Mouse (Mus musculus) right cerebral cortex, postnatal 36 days (tissue): ENCODE data around the gene Hist2h3c2.
"Not testable (repeated sequence)": the region's sequence is repeated elsewhere in the genome, so short reads cannot be mapped to it uniquely, and the experiment has no call there.

ENCODE experiments used
- DNase-seq, 2 experiments: peaks; one replicate each; pipeline ENCODE4 v3.0.0; 2022; ENCODE audit warnings: low spot score in 2 of 2, mixed read lengths in 1 of 2

Hist2h3c2 gene

GRCm38 (mm10) chr3:96236834-96237334, 2.0 kb downstream of the Hist2h3c2 start:
- no peak for DNase-seq

GRCm38 (mm10) chr3:96235836-96236235, 3.1 kb downstream of the Hist2h3c2 start:
- no peak for DNase-seq

- no peak for DNase-seq
These were observed 4.0 kb downstream of the Hist2h3c2 start for GRCm38 (mm10) chr3:96234914-96235313.

DNA sequence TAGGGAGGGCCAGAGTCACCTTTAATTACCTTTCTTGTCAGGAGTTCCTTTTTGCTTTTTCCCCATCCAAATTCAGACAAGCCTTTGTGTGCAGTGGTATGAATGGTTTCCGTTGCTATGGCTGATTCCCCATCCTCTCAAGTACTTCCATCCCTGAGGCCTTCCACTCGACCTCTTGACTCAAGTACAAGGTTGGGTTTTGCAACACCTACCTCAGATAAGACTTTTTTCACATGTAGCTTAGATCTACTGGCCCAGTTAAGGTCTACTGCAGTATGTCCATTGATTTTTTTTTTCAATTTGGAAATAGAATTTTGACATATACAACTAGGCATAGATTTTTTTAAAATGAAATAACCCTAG, 7.2 kb downstream of the Hist2h3c2 start:
- DNase-seq: no peak

DNA sequence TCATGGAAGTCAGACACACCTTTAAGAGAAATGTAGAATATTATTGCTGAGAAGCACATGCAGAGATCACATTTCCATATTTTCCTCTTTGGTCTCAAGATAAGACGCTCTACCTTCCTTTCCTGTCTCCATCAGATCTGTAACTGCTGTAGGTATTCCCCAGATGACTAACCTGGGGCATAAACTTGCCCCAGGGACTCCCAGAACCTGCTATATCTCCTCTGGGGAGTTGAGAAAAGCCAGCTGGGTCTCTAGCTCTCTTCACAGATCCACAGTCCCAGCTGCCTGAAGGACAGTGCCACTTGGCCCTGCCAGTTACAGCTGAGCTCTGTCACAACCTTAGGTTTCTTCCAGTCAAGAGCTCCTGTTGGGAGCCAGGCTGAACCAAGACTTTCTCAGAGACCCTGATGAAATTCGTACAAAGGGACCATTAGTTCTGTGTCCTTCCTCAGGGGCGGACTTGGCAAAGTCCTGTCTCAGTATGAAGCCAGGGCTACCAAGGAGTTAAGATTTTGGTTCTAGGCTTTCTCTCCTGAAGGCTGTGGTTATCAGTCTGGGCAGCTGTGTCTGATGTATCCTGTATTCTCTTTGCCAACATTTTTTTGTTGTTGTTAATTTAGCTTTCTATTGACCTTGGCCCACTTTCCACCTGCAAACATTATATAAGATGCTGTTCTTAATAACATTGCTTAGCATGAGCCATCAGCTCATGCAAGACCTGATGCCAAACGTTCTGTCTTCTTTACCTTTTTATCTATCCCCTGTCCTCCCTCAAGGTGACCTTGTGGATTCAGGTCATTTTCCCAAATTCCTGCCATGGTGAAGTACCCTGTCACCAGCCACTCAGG, 7.8 kb downstream of the Hist2h3c2 start:
- no peak for DNase-seq

GRCm38 (mm10) chr3:96230404-96230803, 8.5 kb downstream of the Hist2h3c2 start:
- DNase-seq: no peak

- no peak for DNase-seq
These were observed 10.1 kb downstream of the Hist2h3c2 start for GRCm38 (mm10) chr3:96228828-96229227.

GRCm38 (mm10) chr3:96226695-96227648, 12.0 kb downstream of the Hist2h3c2 start:
- DNase-seq: no peak

DNA sequence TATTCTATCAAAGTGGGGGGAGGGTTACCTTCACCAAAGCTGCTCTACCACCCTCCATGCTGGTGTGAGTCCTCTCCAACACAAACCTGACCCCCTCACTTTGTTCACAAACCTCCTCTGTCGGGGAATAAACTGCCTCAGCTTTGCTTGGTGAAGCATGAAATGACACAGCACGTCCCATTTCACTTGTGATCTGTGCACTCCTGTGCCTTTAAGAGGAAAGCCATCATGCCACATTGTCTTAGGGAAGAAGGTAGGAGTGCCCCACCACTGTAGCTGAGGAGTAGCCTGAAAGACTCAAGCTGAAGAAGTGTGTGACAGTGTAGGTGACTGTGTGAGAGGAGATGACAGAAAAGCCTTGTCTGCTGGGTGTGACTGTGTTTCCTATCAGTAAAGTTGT, 13.5 kb downstream of the Hist2h3c2 start:
- DNase-seq: no peak

- no peak for DNase-seq
These were observed 16.2 kb downstream of the Hist2h3c2 start for GRCm38 (mm10) chr3:96222774-96223173.

GRCm38 (mm10) chr3:96221640-96222038, 17.3 kb downstream of the Hist2h3c2 start:
- no peak for DNase-seq

GRCm38 (mm10) chr3:96220765-96221639, 17.9 kb downstream of the Hist2h3c2 start, which contains the start of the genes Hist2h2ac and Hist2h2be:
Hist2h2ac (minus strand) TSS chr3:96220880.
Hist2h2be (plus strand) TSS chr3:96221119.
- DNase-seq: peak; percentile 78 to 87

DNA sequence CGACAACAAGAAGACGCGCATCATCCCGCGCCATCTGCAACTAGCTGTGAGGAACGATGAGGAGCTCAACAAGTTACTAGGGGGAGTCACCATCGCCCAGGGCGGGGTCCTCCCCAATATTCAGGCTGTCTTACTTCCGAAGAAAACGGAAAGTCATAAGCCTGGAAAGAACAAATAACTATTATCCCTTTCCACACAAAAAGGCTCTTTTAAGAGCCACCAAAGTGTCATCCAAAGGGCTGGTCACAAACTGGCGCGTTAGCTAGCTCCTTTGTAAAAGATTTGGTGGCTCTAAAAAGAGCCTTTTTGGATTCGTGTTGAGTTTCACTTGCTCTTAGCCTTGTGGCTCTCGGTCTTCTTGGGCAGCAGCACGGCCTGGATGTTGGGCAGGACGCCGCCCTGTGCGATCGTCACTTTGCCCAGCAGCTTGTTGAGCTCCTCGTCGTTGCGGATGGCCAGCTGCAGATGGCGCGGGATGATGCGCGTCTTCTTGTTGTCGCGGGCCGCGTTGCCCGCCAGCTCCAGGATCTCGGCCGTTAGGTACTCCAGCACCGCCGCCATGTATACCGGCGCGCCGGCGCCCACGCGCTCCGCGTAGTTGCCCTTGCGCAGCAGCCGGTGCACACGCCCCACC, 18.7 kb downstream of the Hist2h3c2 start:
- DNase-seq: not testable (repeated sequence)

- peak; percentile 68 to 79 for DNase-seq
These were observed 19.2 kb downstream of the Hist2h3c2 start, which contains the start of the genes Bola1 and Hist2h2ab for GRCm38 (mm10) chr3:96219661-96220130. Bola1 (minus strand) TSS chr3:96219709. Hist2h2ab (plus strand) TSS chr3:96219865.

DNA sequence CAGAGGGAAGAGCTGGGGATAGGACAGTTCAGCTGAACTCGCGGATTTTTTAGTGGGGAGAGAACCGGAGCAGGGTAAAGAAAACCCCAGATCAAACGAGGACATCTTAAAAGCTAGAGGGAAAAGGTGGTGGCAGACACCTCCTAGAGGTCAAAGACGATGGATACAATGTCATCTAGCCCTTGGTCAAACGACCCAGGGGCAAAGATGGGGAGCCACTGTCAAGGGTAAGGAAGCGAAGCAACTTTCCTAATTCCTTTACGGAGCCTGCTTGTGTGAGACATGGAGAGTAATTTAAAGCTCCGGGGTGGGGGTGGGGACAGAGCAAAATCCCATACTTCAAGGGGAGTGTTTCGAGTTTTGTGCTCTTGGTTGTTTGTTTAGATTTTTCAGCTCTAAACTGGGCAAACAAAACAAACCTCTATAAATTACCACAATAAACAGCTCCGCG, 19.7 kb downstream of the Hist2h3c2 start:
- no peak for DNase-seq

GRCm38 (mm10) chr3:96209242-96209641, 29.7 kb downstream of the Hist2h3c2 start:
- DNase-seq: no peak

- no peak for DNase-seq
These were observed 31.1 kb downstream of the Hist2h3c2 start for GRCm38 (mm10) chr3:96207819-96208218.

DNA sequence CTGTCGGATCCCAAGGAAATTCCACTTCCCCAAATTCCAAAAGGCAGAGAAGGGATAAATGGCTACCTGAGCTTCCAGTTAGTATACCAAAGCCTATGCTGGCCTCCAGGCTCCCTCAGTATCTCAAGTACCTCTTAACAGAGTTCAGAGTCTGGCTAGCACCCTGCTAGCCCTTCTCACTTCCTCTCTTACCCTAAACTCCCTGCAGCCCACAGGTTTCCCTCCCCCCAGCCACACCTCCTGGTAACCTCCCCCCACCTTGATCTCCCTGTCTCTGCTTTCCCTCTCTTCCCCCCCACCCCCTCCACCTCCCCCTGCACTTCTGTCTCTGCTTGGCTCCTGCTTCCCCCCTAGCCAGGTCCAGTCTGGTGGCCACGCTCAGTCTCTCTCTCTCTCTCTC, 39.2 kb downstream of the Hist2h3c2 start:
- DNase-seq: no peak

DNA sequence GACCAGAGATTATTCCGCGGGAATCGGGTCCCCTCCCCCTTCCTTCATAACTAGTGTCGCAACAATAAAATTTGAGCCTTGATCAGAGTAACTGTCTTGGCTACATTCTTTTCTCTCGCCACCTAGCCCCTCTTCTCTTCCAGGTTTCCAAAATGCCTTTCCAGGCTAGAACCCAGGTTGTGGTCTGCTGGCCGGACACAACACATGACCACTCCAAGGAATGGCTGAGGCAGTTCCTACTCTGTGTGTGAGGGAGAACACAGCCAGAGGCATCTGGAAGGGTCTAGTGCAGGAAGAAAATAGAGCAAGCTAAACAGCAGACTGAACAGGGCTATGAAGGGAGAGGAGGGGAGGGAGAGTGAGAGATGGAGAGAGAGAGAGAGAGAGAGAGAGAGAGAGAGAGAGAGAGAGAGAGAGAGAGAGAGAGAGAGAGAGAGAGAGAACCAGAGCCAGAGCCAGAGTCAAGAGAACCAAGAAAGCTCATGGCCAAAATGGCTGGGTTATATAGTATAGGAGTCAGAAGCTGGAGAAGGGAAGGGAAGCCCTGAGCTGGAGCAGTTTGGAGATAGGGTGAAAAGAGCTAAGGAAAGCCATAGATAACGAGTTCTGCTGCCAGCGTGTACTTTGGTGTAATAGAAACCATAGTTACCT, 40.2 kb downstream of the Hist2h3c2 start:
- not testable (repeated sequence) for DNase-seq

DNA sequence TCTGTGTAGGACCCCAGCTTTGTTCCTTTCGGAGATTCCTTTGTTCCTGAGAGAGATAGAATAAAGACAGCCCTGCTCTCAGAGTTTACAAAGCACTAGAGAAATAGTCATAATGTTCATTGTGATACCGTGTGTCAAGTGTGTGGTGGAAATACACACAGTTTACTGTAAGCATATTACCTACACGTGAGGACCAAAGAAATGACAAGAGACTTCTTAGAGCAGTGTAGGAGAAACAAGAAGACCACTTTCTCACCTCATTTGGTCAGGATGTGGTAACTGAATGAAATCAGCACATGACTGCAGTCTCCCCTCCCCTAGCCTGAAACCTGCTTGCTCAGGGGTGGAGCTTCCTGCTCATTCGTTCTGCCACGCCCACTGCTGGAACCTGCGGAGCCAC, 40.7 kb downstream of the Hist2h3c2 start:
- DNase-seq: no peak
